9 mouse cellular contexts compared by ENCODE assay signal in the genomic region with DNA sequence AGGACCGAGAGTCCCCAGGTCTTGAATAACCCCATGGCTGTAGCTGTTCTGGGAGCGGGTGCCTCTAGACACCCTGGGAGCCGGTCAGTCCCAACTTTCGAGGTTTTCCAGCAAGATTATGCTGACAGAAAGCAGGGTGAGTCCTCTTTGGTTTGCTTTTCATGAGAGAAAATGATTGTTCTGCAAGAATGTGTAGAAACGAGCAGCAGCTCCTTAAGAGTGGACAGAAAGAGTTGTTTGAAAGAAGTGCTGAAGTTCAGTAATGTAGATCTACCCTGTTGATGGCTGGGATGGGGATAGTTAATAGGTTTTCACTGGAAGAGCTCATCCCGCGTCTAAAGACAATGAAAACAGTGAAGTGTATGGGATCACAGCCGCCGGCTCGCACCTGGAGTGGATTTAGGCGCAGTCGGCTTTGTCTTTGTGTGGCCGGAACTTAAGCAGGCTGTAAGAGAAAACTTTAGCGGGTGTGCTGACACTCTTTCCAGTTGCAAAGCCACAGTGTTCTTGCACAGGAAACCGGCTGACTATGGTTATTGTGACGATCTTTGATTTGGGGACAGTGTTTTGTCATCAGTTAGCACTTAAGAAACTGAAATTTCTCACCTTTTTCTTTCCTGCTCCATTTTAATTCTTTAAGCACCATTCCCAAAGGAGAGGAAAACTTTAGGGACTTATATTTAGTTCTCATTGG. TPM values are rescaled to one million over a fixed set of nuclear protein-coding genes. Genes with fewer than 3 reads are reported as not detected.
DNase-seq lines count a peak whose midpoint lies in the region; ATAC-seq and TF ChIP-seq lines count a peak whose summit lies in the region.
"Had no signal": no experiment of that assay in that cellular context is flagged by ENCODE, and none has a peak within 500 bp of the region (broad histone marks: within the 10 kb centered on the region; RNA-seq: fewer than 3 reads in every experiment).

No protein-coding gene starts in this region.

- no peak for TF ChIP-seq CTCF in intestine, postnatal 0 days (IDR thresholded peaks at IDR 0.05; ENCODE audit: low read depth)

- intact Hi-C loops in left cerebral cortex, postnatal 10 days (cut with DNase I) = no loop called here
- intact Hi-C loops in left cerebral cortex, postnatal 25 days (cut with DNase I) = no loop called here

- H3K36me3 ChIP-seq in heart, embryonic 16.5 days (ENCODE audit: control insufficient read depth, insufficient read depth) = no peaks in the 10 kb centered on the region
- H3K36me3 ChIP-seq in embryonic facial prominence, embryonic 13.5 days = no peaks in the 10 kb centered on the region
- no peaks in the 10 kb centered on the region for H3K36me3 ChIP-seq in intestine, postnatal 0 days (ENCODE audit: control insufficient read depth, insufficient read depth)
- no peaks in the 10 kb centered on the region for H3K36me3 ChIP-seq in neural tube, embryonic 11.5 days (ENCODE audit: control insufficient read depth, insufficient read depth, low read length)
- H3K36me3 ChIP-seq: G1E had no signal

- no peak for DNase-seq in heart, adult 8-10 months (ENCODE audit: low spot score)
- peak; percentile 36 for DNase-seq in neural tube, embryonic 11.5 days (ENCODE audit: low spot score)
- DNase-seq in left cerebral cortex, postnatal 10 days (ENCODE audit: extremely low spot score in 1 of 2, low spot score in 2 of 2) = no peak
- no peak for DNase-seq in ovary, postnatal 14 days (ENCODE audit: low spot score)
- no peak for DNase-seq in left cerebral cortex, postnatal 25 days (ENCODE audit: low spot score in 2 of 2)

- H3K4me2 ChIP-seq in heart, embryonic 16.5 days (ENCODE audit: low read depth, low read length) = peak overlapping the region; percentile 68
- H3K4me2 ChIP-seq in embryonic facial prominence, embryonic 13.5 days = peak overlapping the region; percentile 93
- peak overlapping the region; percentile 61 for H3K4me2 ChIP-seq in intestine, postnatal 0 days (replicated peaks; ENCODE audit: low read depth)
- H3K4me2 ChIP-seq in neural tube, embryonic 11.5 days (ENCODE audit: low read depth) = peak overlapping the region; percentile 62

- H3K4me1 ChIP-seq in heart, embryonic 16.5 days (ENCODE audit: control insufficient read depth, insufficient read depth, low read length) = peaks cover 2% of the 10 kb centered on the region; the same call in 1 of the 2 replicates
- H3K4me1 ChIP-seq in embryonic facial prominence, embryonic 13.5 days = peaks cover 14% of the 10 kb centered on the region
- H3K4me1 ChIP-seq in intestine, postnatal 0 days (replicated peaks; ENCODE audit: control insufficient read depth, insufficient read depth, low read length) = 0 out of 2 replicates have a peak, but pooled peaks cover 2% of the 10 kb centered on the region
- H3K4me1 ChIP-seq in neural tube, embryonic 11.5 days (ENCODE audit: control insufficient read depth, insufficient read depth, low read length) = no peaks in the 10 kb centered on the region

- ATAC-seq in heart, embryonic 16.5 days (replicated peaks; ENCODE audit: extremely low read depth, insufficient read depth, low FRiP score) = no peak
- no peak for ATAC-seq in embryonic facial prominence, embryonic 13.5 days (ENCODE audit: insufficient number of reproducible peaks, insufficient read depth, low FRiP score, low TSS enrichment, low read depth)
- ATAC-seq in intestine, postnatal 0 days = no peak
- no peak for ATAC-seq in neural tube, embryonic 11.5 days (ENCODE audit: insufficient read depth, low FRiP score, low TSS enrichment)

- no peak overlapping the region for H3K27ac ChIP-seq in heart, embryonic 16.5 days (ENCODE audit: low read length)
- no peak overlapping the region; the same call in 1 of the 2 replicates for H3K27ac ChIP-seq in embryonic facial prominence, embryonic 13.5 days
- H3K27ac ChIP-seq in intestine, postnatal 0 days (ENCODE audit: low read depth, low read length) = no peak overlapping the region
- no peak overlapping the region for H3K27ac ChIP-seq in neural tube, embryonic 11.5 days (ENCODE audit: low read depth, low read length)

- peak overlapping the region; percentile 52 for H3K4me3 ChIP-seq in heart, embryonic 16.5 days (ENCODE audit: low read length)
- peak overlapping the region; percentile 55 for H3K4me3 ChIP-seq in embryonic facial prominence, embryonic 13.5 days
- H3K4me3 ChIP-seq in intestine, postnatal 0 days (ENCODE audit: low read depth, low read length) = peak overlapping the region; percentile 41
- H3K4me3 ChIP-seq in neural tube, embryonic 11.5 days (ENCODE audit: low read depth, low read length) = peak overlapping the region; percentile 51

- peak overlapping the region; percentile 52 for H3K9ac ChIP-seq in heart, embryonic 16.5 days (ENCODE audit: low read length)
- H3K9ac ChIP-seq in embryonic facial prominence, embryonic 13.5 days = peak overlapping the region; percentile 69
- H3K9ac ChIP-seq in intestine, postnatal 0 days (ENCODE audit: low read depth, low read length) = no peak overlapping the region
- H3K9ac ChIP-seq in neural tube, embryonic 11.5 days (ENCODE audit: low read length) = peak overlapping the region; percentile 52

- H3K27me3 ChIP-seq in heart, embryonic 16.5 days (ENCODE audit: control insufficient read depth, insufficient read depth, low read length) = peaks cover 26% of the 10 kb centered on the region
- peaks cover 57% of the 10 kb centered on the region for H3K27me3 ChIP-seq in embryonic facial prominence, embryonic 13.5 days
- peaks cover 40% of the 10 kb centered on the region for H3K27me3 ChIP-seq in intestine, postnatal 0 days (replicated peaks; ENCODE audit: control insufficient read depth, insufficient read depth, low read length)
- H3K27me3 ChIP-seq in neural tube, embryonic 11.5 days (ENCODE audit: control insufficient read depth, insufficient read depth, low read length) = peaks cover 36% of the 10 kb centered on the region

- no peaks in the 10 kb centered on the region for H3K9me3 ChIP-seq in heart, embryonic 16.5 days (replicated peaks; ENCODE audit: control insufficient read depth, low read length)
- no peaks in the 10 kb centered on the region for H3K9me3 ChIP-seq in embryonic facial prominence, embryonic 13.5 days
- H3K9me3 ChIP-seq in intestine, postnatal 0 days (ENCODE audit: control insufficient read depth) = no peaks in the 10 kb centered on the region
- H3K9me3 ChIP-seq in neural tube, embryonic 11.5 days (ENCODE audit: control insufficient read depth, low read length) = no peaks in the 10 kb centered on the region

- WGBS in heart, embryonic 16.5 days = 3% methylated on average over 16 of the region's 16 CpGs
- WGBS in embryonic facial prominence, embryonic 13.5 days = under 1% methylated on average over 16 of the region's 16 CpGs
- WGBS in intestine, postnatal 0 days = 4% methylated on average over 16 of the region's 16 CpGs
- WGBS in neural tube, embryonic 11.5 days = 2% methylated on average over 16 of the region's 16 CpGs

RNA-seq across cellular contexts. Expression of a gene that starts 9.7 kb away (rescaled TPM):
- 0.19 and 0.28 TPM in 2 replicates for polyA plus RNA-seq in heart, embryonic 16.5 days (2015; fragmentation: Nextera tagmentation; extraction: Ambion mirVana)
- total RNA-seq in heart, adult 8-10 months (2022) = not detected
- 0.53 and 0.98 TPM in 2 replicates for polyA plus RNA-seq in embryonic facial prominence, embryonic 13.5 days (2015; fragmentation: Nextera tagmentation; extraction: Ambion mirVana)
- not detected in 2 replicates for polyA plus RNA-seq in intestine, postnatal 0 days (2015; fragmentation: Nextera tagmentation; extraction: Ambion mirVana)
- 0.34 and 0.37 TPM in 2 replicates for polyA plus RNA-seq in neural tube, embryonic 11.5 days (2014; fragmentation: Nextera tagmentation; extraction: Ambion mirVana)
- total RNA-seq in left cerebral cortex, postnatal 10 days (2021) = 1 to 10 TPM; 1.2 to 1.6 TPM
- 1 to 10 TPM in 1 of 2 experiments, under 1 TPM in 1; 0.34 to 1.2 TPM for total RNA-seq in left cerebral cortex, postnatal 25 days (2021)
- polyA plus RNA-seq: G1E had no signal
